Mouse (Mus musculus): Measurements from ENCODE around the gene Slc17a1. TPM values are rescaled to one million over a fixed set of nuclear protein-coding genes. Genes with fewer than 3 reads are reported as not detected.

Gene Slc17a1
- total RNA-seq, 1 experiment: not detected

DNA sequence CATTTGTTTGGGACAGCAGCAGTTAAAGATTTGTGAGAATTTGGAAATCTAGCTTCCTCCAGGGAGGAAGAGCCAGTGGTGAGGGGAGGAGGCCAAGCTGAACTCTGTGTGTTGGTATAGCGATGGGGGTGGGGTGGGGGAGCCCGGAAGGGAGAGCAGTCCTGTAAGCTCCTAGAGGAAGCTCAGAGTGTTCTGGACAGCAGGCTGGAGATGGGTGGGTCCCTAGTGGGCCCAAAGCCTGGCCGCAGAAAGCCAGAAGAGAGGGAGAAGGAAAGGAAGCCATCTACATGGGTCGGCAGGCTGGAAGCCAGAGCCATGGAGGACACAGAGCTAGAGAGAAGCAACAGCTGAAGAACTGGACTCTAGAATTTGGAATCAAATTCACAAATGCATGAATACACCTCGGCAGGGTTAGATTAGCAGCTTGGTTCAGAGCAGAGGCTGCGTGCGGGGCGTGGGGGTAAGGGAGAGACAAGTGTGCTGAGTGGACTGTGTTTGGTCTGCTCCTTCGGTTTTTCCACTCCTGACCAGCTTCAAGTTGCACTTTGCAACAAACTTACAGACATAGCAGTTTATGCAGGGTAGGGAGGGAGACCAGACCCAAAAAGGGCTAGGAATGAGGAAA is 1.4 kb upstream of the Slc17a1 start:
- Histone ChIP-seq H3K4me3 (ENCODE audit: insufficient read depth in 1 of 2, low read depth in 1 of 2, low read length in 2 of 2, poor library complexity in 1 of 2, severe bottlenecking in 1 of 2) (no peak overlapping the region), H3K27ac (ENCODE audit: insufficient read depth, low read depth, low read length, poor library complexity, severe bottlenecking) (no peak overlapping the region), H3K4me1 (ENCODE audit: control insufficient read depth in 2 of 2, insufficient read depth in 2 of 2, low read length in 2 of 2, poor library complexity in 1 of 2) (no peaks in the 10 kb centered on the region), H3K9ac (ENCODE audit: insufficient read depth, low read depth, low read length, poor library complexity, severe bottlenecking) (no peak overlapping the region), H3K36me3 (ENCODE audit: control insufficient read depth, insufficient read depth, low read length, poor library complexity, severe bottlenecking) (no peaks in the 10 kb centered on the region), H3K9me3 (ENCODE audit: control insufficient read depth, insufficient read depth, low read depth, low read length) (no peaks in the 10 kb centered on the region)
- TF ChIP-seq ZNF384 (IDR thresholded peaks at IDR 0.05; ENCODE audit: low read depth, low read length) (no peak), HCFC1 (IDR thresholded peaks at IDR 0.05; ENCODE audit: borderline replicate concordance, insufficient read depth, low read length) (no peak), ZC3H11A (IDR thresholded peaks at IDR 0.05; ENCODE audit: borderline replicate concordance, low read depth, low read length) (no peak), MAFK (IDR thresholded peaks at IDR 0.05; ENCODE audit: insufficient read depth, low read depth, low read length) (no peak), CHD2 (IDR thresholded peaks at IDR 0.05; ENCODE audit: low read depth, low read length) (no peak)
- DNase-seq (ENCODE audit: low read depth, low spot score): no peak
- in situ Hi-C loops (cut with MboI; ENCODE audit: low sequenced_read_pairs in 2 of 2, unreplicated experiment in 2 of 2): no loop called here

- no peaks in the 10 kb centered on the region for H3K9me3 ChIP-seq (ENCODE audit: control insufficient read depth, insufficient read depth, low read depth, low read length)
- H3K36me3 ChIP-seq (ENCODE audit: control insufficient read depth, insufficient read depth, low read length, poor library complexity, severe bottlenecking): no peaks in the 10 kb centered on the region
- no peak for DNase-seq (ENCODE audit: low read depth, low spot score)
- no peak overlapping the region for H3K4me3 ChIP-seq (ENCODE audit: insufficient read depth in 1 of 2, low read depth in 1 of 2, low read length in 2 of 2, poor library complexity in 1 of 2, severe bottlenecking in 1 of 2)
- no peak overlapping the region for H3K9ac ChIP-seq (ENCODE audit: insufficient read depth, low read depth, low read length, poor library complexity, severe bottlenecking)
- TF ChIP-seq ZNF384 (IDR thresholded peaks at IDR 0.05; ENCODE audit: low read depth, low read length) (no peak), ZC3H11A (IDR thresholded peaks at IDR 0.05; ENCODE audit: borderline replicate concordance, low read depth, low read length) (no peak), MAFK (IDR thresholded peaks at IDR 0.05; ENCODE audit: insufficient read depth, low read depth, low read length) (no peak), HCFC1 (IDR thresholded peaks at IDR 0.05; ENCODE audit: borderline replicate concordance, insufficient read depth, low read length) (no peak), CHD2 (IDR thresholded peaks at IDR 0.05; ENCODE audit: low read depth, low read length) (no peak)
- H3K4me1 ChIP-seq (ENCODE audit: control insufficient read depth in 2 of 2, insufficient read depth in 2 of 2, low read length in 2 of 2, poor library complexity in 1 of 2): no peaks in the 10 kb centered on the region
- no peak overlapping the region for H3K27ac ChIP-seq (ENCODE audit: insufficient read depth, low read depth, low read length, poor library complexity, severe bottlenecking)
- in situ Hi-C loops (cut with MboI; ENCODE audit: low sequenced_read_pairs in 2 of 2, unreplicated experiment in 2 of 2): no loop called here
Measured at GRCm38 (mm10) chr13:23867000-23867399, 550 bp upstream of the Slc17a1 start.

DNA sequence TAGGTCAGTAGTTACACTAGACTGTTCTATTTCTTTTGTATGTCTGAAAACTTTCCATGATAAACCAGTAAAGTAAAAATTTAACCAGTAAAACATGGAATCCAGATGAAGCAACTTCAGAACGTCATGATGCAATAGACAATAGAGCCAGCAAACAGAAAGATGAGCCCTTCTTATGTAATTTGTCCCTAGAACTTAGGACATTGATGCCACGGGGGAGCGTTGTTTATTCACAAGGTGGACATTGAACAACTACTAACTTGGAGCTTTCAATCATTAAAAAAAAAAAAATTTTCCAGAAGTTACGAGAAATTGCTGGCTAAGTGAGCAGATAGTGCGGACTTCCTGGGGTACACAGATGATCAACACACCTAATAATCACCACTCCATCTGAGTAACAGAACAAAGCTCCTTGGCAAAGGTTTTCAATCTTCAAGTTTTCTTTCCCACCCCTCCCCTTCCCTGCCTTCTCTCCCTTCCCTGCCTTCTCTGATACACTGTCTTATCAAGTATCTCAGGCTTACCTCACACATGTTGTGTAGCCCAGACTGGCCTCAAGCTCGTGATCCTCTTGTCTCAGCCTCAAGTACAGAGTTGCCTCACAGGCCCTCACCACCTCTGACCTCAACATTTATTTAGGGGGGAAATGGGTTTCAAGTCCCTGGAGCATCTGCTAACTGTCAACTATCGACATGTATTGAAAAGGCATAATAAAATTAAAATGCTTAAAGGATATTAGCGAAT is 1.4 kb downstream of the Slc17a1 start:
- TF ChIP-seq ZC3H11A (IDR thresholded peaks at IDR 0.05; ENCODE audit: borderline replicate concordance, low read depth, low read length) (no peak), HCFC1 (IDR thresholded peaks at IDR 0.05; ENCODE audit: borderline replicate concordance, insufficient read depth, low read length) (no peak), ZNF384 (IDR thresholded peaks at IDR 0.05; ENCODE audit: low read depth, low read length) (no peak), CHD2 (IDR thresholded peaks at IDR 0.05; ENCODE audit: low read depth, low read length) (no peak), MAFK (IDR thresholded peaks at IDR 0.05; ENCODE audit: insufficient read depth, low read depth, low read length) (no peak)
- in situ Hi-C loops (cut with MboI; ENCODE audit: low sequenced_read_pairs in 2 of 2, unreplicated experiment in 2 of 2): no loop called here
- no peak overlapping the region for H3K27ac ChIP-seq (ENCODE audit: insufficient read depth, low read depth, low read length, poor library complexity, severe bottlenecking)

DNA sequence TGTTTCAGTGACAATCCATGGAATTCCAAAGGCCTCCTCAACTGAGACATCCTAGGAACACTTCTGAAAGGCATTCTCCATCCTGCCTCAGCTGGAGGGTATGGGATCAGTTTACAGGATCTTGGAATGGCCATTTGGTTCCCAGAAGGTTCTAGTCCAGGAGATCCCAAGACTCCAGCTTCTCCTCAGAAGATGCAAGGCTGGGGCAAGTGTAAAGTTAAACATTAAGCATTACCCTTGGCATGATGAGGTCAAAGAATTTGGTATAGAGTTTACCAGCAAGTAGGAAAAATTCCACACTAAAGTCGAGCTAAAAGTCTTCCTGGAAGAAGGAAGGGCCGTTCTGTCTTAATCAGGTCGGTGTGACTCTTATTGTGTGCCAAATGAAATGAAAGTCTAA is 2.4 kb downstream of the Slc17a1 start:
- Histone ChIP-seq H3K9me3 (ENCODE audit: control insufficient read depth, insufficient read depth, low read depth, low read length) (no peaks in the 10 kb centered on the region), H3K36me3 (ENCODE audit: control insufficient read depth, insufficient read depth, low read length, poor library complexity, severe bottlenecking) (no peaks in the 10 kb centered on the region), H3K27ac (ENCODE audit: insufficient read depth, low read depth, low read length, poor library complexity, severe bottlenecking) (no peak overlapping the region), H3K9ac (ENCODE audit: insufficient read depth, low read depth, low read length, poor library complexity, severe bottlenecking) (no peak overlapping the region), H3K4me1 (ENCODE audit: control insufficient read depth in 2 of 2, insufficient read depth in 2 of 2, low read length in 2 of 2, poor library complexity in 1 of 2) (no peaks in the 10 kb centered on the region), H3K4me3 (ENCODE audit: insufficient read depth in 1 of 2, low read depth in 1 of 2, low read length in 2 of 2, poor library complexity in 1 of 2, severe bottlenecking in 1 of 2) (no peak overlapping the region)
- TF ChIP-seq ZC3H11A (IDR thresholded peaks at IDR 0.05; ENCODE audit: borderline replicate concordance, low read depth, low read length) (no peak), CHD2 (IDR thresholded peaks at IDR 0.05; ENCODE audit: low read depth, low read length) (no peak), MAFK (IDR thresholded peaks at IDR 0.05; ENCODE audit: insufficient read depth, low read depth, low read length) (no peak), ZNF384 (IDR thresholded peaks at IDR 0.05; ENCODE audit: low read depth, low read length) (no peak), HCFC1 (IDR thresholded peaks at IDR 0.05; ENCODE audit: borderline replicate concordance, insufficient read depth, low read length) (no peak)
- DNase-seq (ENCODE audit: low read depth, low spot score): no peak
- in situ Hi-C loops (cut with MboI; ENCODE audit: low sequenced_read_pairs in 2 of 2, unreplicated experiment in 2 of 2): no loop called here

More for the DNA sequence above, 1.4 kb downstream of the Slc17a1 start:
- no peaks in the 10 kb centered on the region for H3K4me1 ChIP-seq (ENCODE audit: control insufficient read depth in 2 of 2, insufficient read depth in 2 of 2, low read length in 2 of 2, poor library complexity in 1 of 2)
- no peak overlapping the region for H3K9ac ChIP-seq (ENCODE audit: insufficient read depth, low read depth, low read length, poor library complexity, severe bottlenecking)
- H3K36me3 ChIP-seq (ENCODE audit: control insufficient read depth, insufficient read depth, low read length, poor library complexity, severe bottlenecking): no peaks in the 10 kb centered on the region
- no peak for DNase-seq (ENCODE audit: low read depth, low spot score)
- no peak overlapping the region for H3K4me3 ChIP-seq (ENCODE audit: insufficient read depth in 1 of 2, low read depth in 1 of 2, low read length in 2 of 2, poor library complexity in 1 of 2, severe bottlenecking in 1 of 2)
- H3K9me3 ChIP-seq (ENCODE audit: control insufficient read depth, insufficient read depth, low read depth, low read length): no peaks in the 10 kb centered on the region

All from ES-E14 (cell line).